Mouse (Mus musculus): ENCODE data around the gene Gm10945. TPM values are rescaled to one million over a fixed set of nuclear protein-coding genes. Genes with fewer than 3 reads are reported as not detected.

Gm10945 gene
- not detected in 2 replicates for polyA plus RNA-seq (2012; rRNA removed)

DNA sequence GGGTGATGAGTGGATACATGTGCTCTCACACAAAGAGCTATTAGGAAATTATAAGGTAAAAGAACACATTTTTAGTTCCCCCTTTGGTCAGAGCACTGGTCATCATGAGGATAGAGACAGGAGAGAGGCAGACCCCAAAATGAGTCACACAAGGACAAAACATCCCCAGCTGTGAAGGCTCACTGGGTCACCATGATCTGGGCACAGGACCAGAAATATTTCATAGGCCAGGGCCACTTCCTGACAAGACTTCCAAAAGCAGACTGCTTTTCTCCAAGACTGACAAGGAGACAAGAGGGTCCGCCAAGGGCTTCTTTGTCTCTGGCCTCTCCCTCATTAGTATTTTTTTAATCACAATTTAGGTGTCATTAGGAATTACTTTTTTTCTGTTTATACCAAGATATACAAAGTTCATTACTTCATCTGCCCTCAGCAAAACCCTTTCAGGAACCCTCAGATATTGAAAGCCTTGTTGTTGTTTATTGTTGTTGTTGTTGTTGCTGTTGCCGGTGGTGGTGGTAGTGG, at the start of gene Gm10945:
TSS of gene Gm10945 (minus strand) at position 475 of the 525 bp plus-strand sequence.

DNA sequence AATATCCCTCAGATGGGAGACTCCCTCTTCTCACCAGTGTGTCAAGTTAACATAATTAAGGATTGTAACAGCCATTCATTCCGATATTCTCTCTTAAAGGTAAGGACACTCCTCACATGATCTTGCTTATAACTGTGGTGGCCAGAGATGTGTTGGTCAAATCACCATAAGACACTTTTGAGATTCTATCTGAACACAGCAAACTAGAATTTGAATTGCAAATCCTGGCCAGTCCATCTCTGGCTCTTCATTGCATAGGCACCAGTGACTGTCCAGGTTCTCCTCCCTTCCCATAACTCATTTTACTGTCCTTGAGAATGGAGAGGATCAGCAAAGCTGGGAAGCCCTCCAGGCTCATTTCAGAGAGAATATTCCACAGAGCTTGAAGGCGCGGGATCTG, 3.4 kb downstream of the Gm10945 start, which contains the start of gene Oprm1:
TSS of gene Oprm1 (plus strand) at position 301 of the 400 bp plus-strand sequence.

Other genes with a start within 250 kb of the Gm10945 start
- gene Oprm1, start 3.3 kb downstream of the Gm10945 start, polyA plus RNA-seq (2012; rRNA removed) = not detected in 2 replicates